Mouse (Mus musculus) hindbrain, embryonic 11.5 days (tissue): ENCODE data around the gene Hs1bp3. TPM values are rescaled to one million over a fixed set of nuclear protein-coding genes. Genes with fewer than 3 reads are reported as not detected.

ENCODE experiments used
- ATAC-seq: fragments of 200-750 bp; cut with Nextera tagmentation; 2 replicates; pipeline ENCODE4 v1.8.0; 2017; ENCODE audit warnings: mild to moderate bottlenecking, moderate TSS enrichment, moderate library complexity; ENCODE audit not compliant: low FRiP score
- DNase-seq: peaks from one replicate; pipeline ENCODE4 v3.0.0-alpha.2; 2015; ENCODE audit warnings: low spot score
- H3K27ac ChIP-seq: fragments of 300-500 bp; sonication (generic); 2 replicates; pipeline ENCODE4 v1.5.1; 2014; ENCODE audit warnings: mild to moderate bottlenecking, low read depth, low read length
- H3K27me3 ChIP-seq: fragments of 300-500 bp; sonication (generic); 2 replicates; pipeline ENCODE4 v1.6.1; 2014; ENCODE audit warnings: mild to moderate bottlenecking, low read length, moderate library complexity, mixed read lengths; ENCODE audit not compliant: control insufficient read depth, insufficient read depth
- H3K36me3 ChIP-seq: fragments of 300-500 bp; sonication (generic); 2 replicates; pipeline ENCODE4 v1.6.1; 2014; ENCODE audit warnings: mild to moderate bottlenecking, low read length, moderate library complexity, mixed read lengths; ENCODE audit not compliant: control insufficient read depth, insufficient read depth
- H3K4me1 ChIP-seq: fragments of 300-500 bp; sonication (generic); replicated peaks from 2 replicates; pipeline ENCODE4 v1.6.1; 2014; ENCODE audit warnings: low read length, mixed read lengths; ENCODE audit not compliant: control insufficient read depth, insufficient read depth
- H3K4me2 ChIP-seq: fragments of 300-500 bp; sonication (generic); replicated peaks from 2 replicates; pipeline ENCODE4 v1.6.1; 2014; ENCODE audit warnings: mild to moderate bottlenecking, low read depth, low read length
- H3K4me3 ChIP-seq: fragments of 300-500 bp; sonication (generic); 2 replicates; pipeline ENCODE4 v1.5.1; 2014; ENCODE audit warnings: low read depth, low read length
- H3K9ac ChIP-seq: fragments of 300-500 bp; sonication (generic); 2 replicates; pipeline ENCODE4 v1.6.1; 2014; ENCODE audit warnings: low read depth, low read length
- H3K9me3 ChIP-seq: fragments of 300-500 bp; sonication (generic); 2 replicates; pipeline ENCODE4 v1.6.1; 2016; ENCODE audit warnings: low read length; ENCODE audit not compliant: control insufficient read depth
- WGBS: fragments of 180-500 bp; shearing (Covaris S2); extraction: QIAGEN DNeasy Blood & Tissue Kit; methylation state at CpG from one replicate; pipeline ENCODE4 v1.1.7; 2014; 5-methylcytosine and 5-hydroxymethylcytosine counted together
- polyA plus RNA-seq: library from polyadenylated mRNA; unstranded; fragments of >200 nt; fragmentation: Nextera tagmentation; extraction: Ambion mirVana; gene quantifications from 2 replicates; pipeline ENCODE4 v1.2.1, GENCODE M21; 2014

Gene Hs1bp3
- polyA plus RNA-seq, 1 experiment from 2014 or later = 6.9 TPM

GRCm38 (mm10) chr12:8289099-8289498 lies 24.1 kb upstream of the Hs1bp3 start:
- no peak for ATAC-seq
- 76% methylated on average over 6 of the region's 6 CpGs for WGBS
- Histone ChIP-seq H3K36me3 (no peaks in the 10 kb centered on the region), H3K9me3 (no peaks in the 10 kb centered on the region), H3K4me3 (no peak overlapping the region), H3K4me2 (no peak overlapping the region), H3K9ac (no peak overlapping the region), H3K27me3 (no peaks in the 10 kb centered on the region), H3K27ac (no peak overlapping the region), H3K4me1 (no peaks in the 10 kb centered on the region)
- DNase-seq = no peak

DNA sequence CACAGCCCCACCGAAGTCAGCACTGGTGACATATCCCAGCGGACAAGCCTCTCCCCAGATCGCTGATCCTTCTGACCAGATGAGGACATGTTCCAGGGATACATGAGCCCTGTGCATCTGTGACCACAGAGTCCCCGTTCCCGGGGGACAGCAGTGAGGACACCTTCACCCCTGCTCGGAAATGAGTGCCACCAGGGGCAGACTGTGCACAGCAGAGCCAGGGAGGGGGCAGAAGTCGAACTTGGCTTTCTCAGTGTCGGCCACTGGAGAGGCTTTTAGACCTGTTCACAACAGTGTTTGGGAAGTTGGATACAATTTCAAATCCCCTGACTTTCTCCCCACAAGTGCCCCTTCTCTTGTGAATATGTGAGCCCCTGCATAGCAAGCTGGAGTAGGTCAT lies 23.7 kb upstream of the Hs1bp3 start:
- WGBS = 88% methylated on average over 8 of the region's 8 CpGs
- Histone ChIP-seq H3K36me3 (no peaks in the 10 kb centered on the region), H3K27ac (no peak overlapping the region), H3K27me3 (no peaks in the 10 kb centered on the region), H3K9me3 (no peaks in the 10 kb centered on the region), H3K4me2 (no peak overlapping the region), H3K4me1 (no peaks in the 10 kb centered on the region), H3K4me3 (no peak overlapping the region), H3K9ac (no peak overlapping the region)
- DNase-seq = no peak
- no peak for ATAC-seq

GRCm38 (mm10) chr12:8291157-8291853 lies 21.9 kb upstream of the Hs1bp3 start:
- Histone ChIP-seq H3K4me3 (no peak overlapping the region), H3K27ac (no peak overlapping the region), H3K4me1 (no peaks in the 10 kb centered on the region), H3K36me3 (no peaks in the 10 kb centered on the region), H3K4me2 (no peak overlapping the region), H3K9ac (no peak overlapping the region), H3K9me3 (no peaks in the 10 kb centered on the region), H3K27me3 (peaks cover 8% of the 10 kb centered on the region; the same call in 1 of the 2 replicates)
- WGBS = 74% methylated on average over 15 of the region's 15 CpGs
- DNase-seq = no peak
- ATAC-seq = no peak; the same call in 1 of the 2 replicates

GRCm38 (mm10) chr12:8295307-8295913 lies 17.8 kb upstream of the Hs1bp3 start:
- Histone ChIP-seq H3K4me1 (peaks cover 9% of the 10 kb centered on the region), H3K27ac (no peak overlapping the region), H3K9ac (no peak overlapping the region), H3K27me3 (peaks cover 48% of the 10 kb centered on the region), H3K4me2 (no peak overlapping the region), H3K36me3 (no peaks in the 10 kb centered on the region), H3K9me3 (no peaks in the 10 kb centered on the region), H3K4me3 (no peak overlapping the region)
- ATAC-seq (no peak), DNase-seq (no peak)
- WGBS = 54% methylated on average over 6 of the region's 6 CpGs

DNA sequence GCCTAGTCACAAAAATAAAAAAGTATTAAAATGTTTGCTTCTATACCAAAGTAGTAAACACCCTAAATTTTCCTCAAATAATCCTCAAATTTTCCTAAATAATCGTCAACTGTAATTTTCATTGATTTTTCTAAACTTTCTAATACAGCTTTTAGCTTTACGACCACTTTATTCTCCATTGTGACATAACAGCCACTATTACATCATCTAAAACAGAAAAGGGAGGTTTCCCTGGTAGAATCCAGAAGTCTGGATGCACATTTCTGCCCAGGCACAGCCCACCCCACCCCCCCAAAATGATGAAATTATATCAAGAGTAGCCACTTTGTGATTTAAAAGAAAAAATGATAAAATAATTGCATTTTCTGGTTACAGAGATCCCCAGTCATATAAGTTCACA lies 17.1 kb upstream of the Hs1bp3 start:
- DNase-seq (no peak), ATAC-seq (no peak)
- Histone ChIP-seq H3K4me2 (no peak overlapping the region), H3K27ac (no peak overlapping the region), H3K4me3 (no peak overlapping the region), H3K27me3 (peaks cover 55% of the 10 kb centered on the region), H3K9me3 (no peaks in the 10 kb centered on the region), H3K36me3 (no peaks in the 10 kb centered on the region), H3K4me1 (peaks cover 9% of the 10 kb centered on the region), H3K9ac (no peak overlapping the region)
- 80% methylated on average over 2 of the region's 2 CpGs for WGBS

- Histone ChIP-seq H3K36me3 (no peaks in the 10 kb centered on the region), H3K27ac (no peak overlapping the region), H3K9ac (peak overlapping the region; percentile 28; the same call in 1 of the 2 replicates), H3K4me3 (peak overlapping the region; percentile 31), H3K27me3 (peaks cover 70% of the 10 kb centered on the region), H3K4me2 (peak overlapping the region; percentile 48), H3K4me1 (peaks cover 12% of the 10 kb centered on the region), H3K9me3 (no peaks in the 10 kb centered on the region)
- 0 out of 2 replicates have a peak, but pooled peaks have one; percentile 23 for ATAC-seq
- WGBS = 7% methylated on average over 34 of the region's 34 CpGs
- peak; percentile 58 for DNase-seq
These were observed 15.5 kb upstream of the Hs1bp3 start for GRCm38 (mm10) chr12:8297586-8298214.

GRCm38 (mm10) chr12:8298361-8299142 lies 14.7 kb upstream of the Hs1bp3 start:
- peaks cover 79% of the 10 kb centered on the region for H3K27me3 ChIP-seq
- DNase-seq = peak; percentile 65
- H3K36me3 ChIP-seq = no peaks in the 10 kb centered on the region
- H3K9ac ChIP-seq = no peak overlapping the region
- peak overlapping the region; percentile 31 for H3K4me3 ChIP-seq
- peak; percentile 18; the same call in 1 of the 2 replicates for ATAC-seq
- WGBS = 2% methylated on average over 55 of the region's 85 CpGs
- peaks cover 12% of the 10 kb centered on the region for H3K4me1 ChIP-seq
- H3K9me3 ChIP-seq = no peaks in the 10 kb centered on the region
- peak overlapping the region; percentile 48 for H3K4me2 ChIP-seq
- no peak overlapping the region for H3K27ac ChIP-seq
